Mouse (Mus musculus): ENCODE measurements around the gene Vmn1r103. TPM values are rescaled to one million over a fixed set of nuclear protein-coding genes. Genes with fewer than 3 reads are reported as not detected.

Gene Vmn1r103
- not detected in 2 replicates for polyA plus RNA-seq (2015; fragmentation: Nextera tagmentation; extraction: Ambion mirVana)

GRCm38 (mm10) chr7:20510434-20510833, at the start of gene Vmn1r103:
Gene Vmn1r103 (minus strand): TSS chr7:20510534.

GRCm38 (mm10) chr7:20545657-20546056, 35.3 kb upstream of the Vmn1r103 start, which contains the start of gene Gm5726:
Gene Gm5726 (minus strand): TSS chr7:20545757.

GRCm38 (mm10) chr7:20533537-20533936, 23.2 kb upstream of the Vmn1r103 start, which contains the start of gene Vmn1r104:
Gene Vmn1r104 (plus strand): TSS chr7:20533837.

DNA sequence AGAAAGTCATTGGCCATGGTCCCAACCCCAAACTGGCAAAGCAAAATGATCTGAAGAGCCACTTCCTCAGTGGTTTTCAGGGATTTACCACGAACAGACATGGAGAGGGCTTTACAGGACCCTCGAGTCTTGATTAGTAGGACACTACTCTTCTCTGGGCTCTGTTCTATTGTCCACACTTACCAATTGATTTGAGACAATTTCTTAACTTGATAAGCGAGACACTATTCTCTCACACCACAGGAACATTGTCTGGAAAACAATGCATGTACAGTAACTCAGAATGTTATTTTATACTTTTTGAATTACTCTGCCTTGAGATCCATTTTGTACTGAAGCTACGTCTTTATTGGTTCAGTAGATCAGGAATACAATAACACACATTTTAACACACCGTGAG, 35.5 kb downstream of the Vmn1r103 start, which contains the start of gene Gm10670:
Gene Gm10670 (minus strand): TSS at position 101 of the 400 bp plus-strand sequence.

Other genes with a start within 250 kb of the Vmn1r103 start
- not detected in 2 replicates for gene Gm5890, start 247.7 kb downstream of the Vmn1r103 start, polyA plus RNA-seq (2015; fragmentation: Nextera tagmentation; extraction: Ambion mirVana)
- gene Gm4133, start 176.5 kb downstream of the Vmn1r103 start, polyA plus RNA-seq (2015; fragmentation: Nextera tagmentation; extraction: Ambion mirVana): not detected in 2 replicates
- not detected in 2 replicates for gene Gm5728, start 135.1 kb downstream of the Vmn1r103 start, polyA plus RNA-seq (2015; fragmentation: Nextera tagmentation; extraction: Ambion mirVana)
- not detected in 2 replicates for gene Vmn1r100, start 92.6 kb downstream of the Vmn1r103 start, polyA plus RNA-seq (2015; fragmentation: Nextera tagmentation; extraction: Ambion mirVana)
- gene Vmn1r101, start 67.9 kb downstream of the Vmn1r103 start, polyA plus RNA-seq (2015; fragmentation: Nextera tagmentation; extraction: Ambion mirVana): not detected in 2 replicates
- not detected in 2 replicates for gene Gm10670, start 35.6 kb downstream of the Vmn1r103 start, polyA plus RNA-seq (2015; fragmentation: Nextera tagmentation; extraction: Ambion mirVana)
- not detected in 2 replicates for gene Vmn1r104, start 23.3 kb upstream of the Vmn1r103 start, polyA plus RNA-seq (2015; fragmentation: Nextera tagmentation; extraction: Ambion mirVana)
- not detected in 2 replicates for gene Gm5726, start 35.2 kb upstream of the Vmn1r103 start, polyA plus RNA-seq (2015; fragmentation: Nextera tagmentation; extraction: Ambion mirVana)
- not detected in 2 replicates for gene Gm4141, start 65.7 kb upstream of the Vmn1r103 start, polyA plus RNA-seq (2015; fragmentation: Nextera tagmentation; extraction: Ambion mirVana)
- gene Gm4513, start 88.5 kb upstream of the Vmn1r103 start, polyA plus RNA-seq (2015; fragmentation: Nextera tagmentation; extraction: Ambion mirVana): not detected in 2 replicates
- not detected in 2 replicates for gene Vmn1r107, start 158.4 kb upstream of the Vmn1r103 start, polyA plus RNA-seq (2015; fragmentation: Nextera tagmentation; extraction: Ambion mirVana)
- gene Vmn1r111, start 192.7 kb upstream of the Vmn1r103 start, polyA plus RNA-seq (2015; fragmentation: Nextera tagmentation; extraction: Ambion mirVana): not detected in 2 replicates
- not detected in 2 replicates for gene Gm10668, start 220.1 kb upstream of the Vmn1r103 start, polyA plus RNA-seq (2015; fragmentation: Nextera tagmentation; extraction: Ambion mirVana)

Data from urinary bladder, postnatal 0 days (tissue).